Mouse (Mus musculus): Measurements from ENCODE around the gene E2f1.

The E2f1 gene

DNA sequence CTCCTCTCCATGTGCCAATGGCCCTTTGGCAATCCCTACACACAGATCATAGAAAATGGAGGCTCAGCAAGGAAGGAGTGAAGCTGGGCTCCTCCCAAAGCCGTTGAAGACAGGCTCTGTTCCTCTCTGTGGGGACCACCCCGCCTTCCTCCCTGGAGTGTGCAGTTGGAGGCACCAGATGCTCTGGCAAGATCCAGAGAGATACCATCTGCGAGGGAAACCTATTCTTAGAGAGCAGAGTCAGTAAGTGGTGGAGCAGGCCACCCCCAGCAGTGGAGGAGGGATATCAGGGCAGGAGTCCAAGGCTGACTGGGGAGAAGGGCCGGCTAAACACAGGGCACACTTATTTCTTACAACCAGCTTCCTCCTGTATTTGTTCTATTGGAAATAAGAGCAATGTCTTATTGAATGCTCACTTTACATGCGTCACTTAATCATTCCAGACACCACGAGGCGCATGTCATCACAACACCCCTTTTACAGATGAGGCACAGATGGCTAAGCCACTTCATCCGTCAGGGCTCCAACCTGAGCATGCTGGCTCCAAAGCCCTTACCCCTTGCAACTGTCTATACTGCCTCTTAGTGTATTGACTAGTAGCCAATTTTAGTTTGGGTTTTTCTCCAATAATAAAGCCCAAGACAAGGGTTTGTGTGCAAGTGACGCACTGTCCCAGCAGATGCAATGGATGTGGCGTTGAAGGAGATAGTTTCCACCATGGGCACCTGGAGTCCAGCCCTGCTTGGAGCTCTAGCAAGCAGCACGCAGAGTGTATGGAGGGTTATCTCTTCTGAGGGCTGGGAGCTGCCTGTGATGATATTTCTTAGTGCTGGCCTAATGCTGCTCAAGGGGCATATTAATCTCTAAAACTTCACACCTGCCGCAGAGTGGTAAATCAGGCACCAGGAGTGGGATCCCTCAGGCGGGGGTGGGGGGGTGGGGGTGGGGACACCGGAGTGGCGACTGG is 14.5 kb upstream of the E2f1 start:
- in situ Hi-C loops (cut with MboI, MseI): no loop called here

DNA sequence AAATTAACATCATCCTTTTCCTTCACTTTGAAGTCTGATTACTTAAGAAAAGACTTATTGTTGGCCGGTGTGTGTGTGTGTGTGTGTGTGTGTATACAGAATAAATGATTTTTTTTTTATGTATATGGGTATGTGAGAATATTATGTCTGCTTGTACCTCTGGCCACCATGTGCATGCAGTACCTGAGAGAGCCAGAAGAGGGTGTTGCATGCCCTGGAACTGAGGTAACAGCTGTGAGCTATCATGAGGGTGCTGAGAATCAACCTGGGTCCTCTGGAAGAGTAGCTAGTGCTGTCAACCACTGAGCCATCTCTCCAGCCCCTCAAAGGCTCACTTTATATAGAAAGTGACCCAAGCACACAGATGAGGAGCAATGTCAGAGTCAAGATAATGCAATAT is 11.7 kb upstream of the E2f1 start:
- in situ Hi-C loops (cut with MboI, MseI): no loop called here

DNA sequence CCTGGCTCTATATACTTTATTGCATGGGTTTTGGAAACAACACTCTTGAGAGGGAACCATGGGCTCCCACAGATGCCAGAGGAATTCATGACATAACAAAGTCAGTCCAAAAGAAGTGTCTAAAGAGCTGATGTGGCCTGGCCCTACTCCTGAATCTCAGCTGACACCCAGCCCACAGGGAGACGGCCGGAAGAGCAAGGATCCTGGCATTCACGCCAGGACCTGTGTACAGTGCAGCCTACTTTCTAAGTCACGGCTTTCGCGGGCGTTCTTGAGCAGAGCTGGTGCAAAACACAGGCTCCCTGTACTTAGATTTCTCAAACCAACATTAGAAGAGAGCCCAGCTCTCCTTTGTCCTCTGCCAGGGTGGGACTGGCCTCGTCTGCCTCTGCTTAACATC is 10.9 kb upstream of the E2f1 start:
- in situ Hi-C loops (cut with MboI, MseI): no loop called here

DNA sequence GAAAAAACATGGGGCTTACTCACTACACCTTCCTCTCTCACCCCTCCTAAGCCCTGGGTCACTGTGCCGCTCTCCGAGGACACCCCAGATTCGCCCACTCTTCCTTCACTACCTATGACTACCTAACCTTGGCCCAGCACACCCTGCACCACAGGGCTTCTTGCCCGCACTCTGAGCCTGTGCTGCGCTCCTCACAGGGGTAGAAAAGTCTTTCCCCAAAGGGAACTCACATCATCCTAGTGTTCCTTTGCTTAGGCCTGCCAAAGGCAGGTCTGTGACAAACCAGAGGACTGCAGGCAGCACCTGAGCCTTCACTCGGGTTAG is 8.0 kb upstream of the E2f1 start:
- in situ Hi-C loops (cut with MboI, MseI): no loop called here

- in situ Hi-C loops (cut with MboI, MseI): no loop called here
Measured at GRCm38 (mm10) chr2:154576876-154577743, 7.4 kb upstream of the E2f1 start.

- in situ Hi-C loops (cut with MboI, MseI): no loop called here
Measured at GRCm38 (mm10) chr2:154574271-154574670, 4.6 kb upstream of the E2f1 start.

DNA sequence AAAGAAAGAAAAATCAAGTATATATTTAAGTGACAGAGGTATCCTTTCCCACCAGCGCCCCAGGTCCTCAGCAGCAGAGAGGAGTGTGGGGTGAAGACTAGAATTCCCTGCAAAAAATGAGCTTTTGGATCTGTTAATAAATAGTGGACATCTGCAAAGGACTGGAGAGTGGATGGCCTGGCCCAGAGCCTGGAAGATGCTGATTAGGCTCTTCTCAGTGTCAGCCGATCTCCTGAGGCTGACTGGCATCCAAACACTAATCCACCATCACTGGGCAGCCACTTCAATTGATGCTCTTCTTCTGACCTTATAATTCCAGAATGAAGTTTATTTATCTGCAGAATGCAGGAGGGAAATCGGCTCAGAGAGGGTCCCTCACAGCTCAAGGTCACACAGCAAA is 3.3 kb upstream of the E2f1 start:
- in situ Hi-C loops (cut with MboI, MseI): no loop called here

GRCm38 (mm10) chr2:154571976-154572375 is 2.3 kb upstream of the E2f1 start:
- in situ Hi-C loops (cut with MboI, MseI): no loop called here

- in situ Hi-C loops (cut with MboI, MseI): no loop called here
Measured at GRCm38 (mm10) chr2:154571266-154571665, 1.6 kb upstream of the E2f1 start.

DNA sequence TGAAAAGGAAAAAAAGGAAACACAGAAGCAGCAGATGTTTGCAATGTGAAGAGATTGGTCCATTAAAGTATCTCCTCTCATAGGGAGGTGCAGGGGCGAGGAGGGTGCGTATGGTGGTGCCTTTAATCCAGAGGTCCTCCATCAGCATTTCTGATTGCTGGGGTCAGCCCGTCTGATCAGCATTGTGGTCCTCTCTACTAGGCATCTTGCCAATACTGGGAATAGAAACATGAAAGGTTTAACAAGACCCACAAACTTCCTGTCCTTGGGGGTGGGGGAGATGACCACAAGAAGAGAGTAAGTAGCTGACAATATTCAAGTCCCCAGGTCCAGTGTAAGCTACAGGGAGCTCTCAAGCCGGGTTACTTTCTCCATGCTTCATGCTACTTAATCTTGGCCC is 974 bp upstream of the E2f1 start:
- in situ Hi-C loops (cut with MboI, MseI): no loop called here

GRCm38 (mm10) chr2:154569071-154569748 is 482 bp downstream of the E2f1 start:
- in situ Hi-C loops (cut with MboI, MseI): no loop called here

- in situ Hi-C loops (cut with MboI, MseI): no loop called here
Measured at GRCm38 (mm10) chr2:154568329-154569070, 1.2 kb downstream of the E2f1 start.

DNA sequence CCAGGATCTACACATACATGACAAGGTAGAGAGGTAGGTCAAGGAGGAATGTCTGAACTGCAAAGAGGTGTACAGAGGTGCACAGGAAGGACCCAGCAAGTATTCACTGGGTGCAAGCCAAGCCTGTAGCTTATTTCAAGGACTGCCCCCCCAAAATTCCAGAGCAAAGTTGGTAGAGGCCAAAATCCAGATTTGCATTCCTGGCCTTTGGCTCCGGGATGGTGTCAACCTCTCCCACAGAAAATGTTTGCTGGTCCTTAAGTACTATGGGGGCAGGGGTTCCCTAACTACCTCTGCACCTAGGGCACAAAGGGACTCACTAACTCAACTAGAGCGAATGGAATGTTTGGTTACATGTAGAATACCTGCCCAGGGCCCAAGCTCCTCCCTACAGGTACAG is 1.9 kb downstream of the E2f1 start:
- in situ Hi-C loops (cut with MboI, MseI): no loop called here

DNA sequence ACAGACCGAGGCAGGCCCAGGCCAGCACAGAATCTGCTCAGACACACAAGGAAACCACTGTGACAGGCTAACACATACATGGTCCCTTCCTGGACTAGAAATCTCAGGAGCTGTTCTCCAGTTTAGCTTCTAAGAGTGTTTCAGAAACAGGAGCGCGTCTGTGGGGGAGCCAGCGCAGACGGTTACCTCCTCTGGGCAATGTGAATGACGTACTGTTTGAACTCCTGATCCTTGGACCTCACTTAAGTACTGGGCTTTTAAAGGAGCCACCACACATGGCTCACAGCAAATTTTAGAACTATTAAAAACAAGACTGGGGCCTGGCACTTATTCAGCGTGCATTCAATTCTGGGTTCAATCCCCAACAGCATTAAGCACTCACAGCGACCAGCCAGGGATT is 3.1 kb downstream of the E2f1 start:
- in situ Hi-C loops (cut with MboI, MseI): no loop called here

DNA sequence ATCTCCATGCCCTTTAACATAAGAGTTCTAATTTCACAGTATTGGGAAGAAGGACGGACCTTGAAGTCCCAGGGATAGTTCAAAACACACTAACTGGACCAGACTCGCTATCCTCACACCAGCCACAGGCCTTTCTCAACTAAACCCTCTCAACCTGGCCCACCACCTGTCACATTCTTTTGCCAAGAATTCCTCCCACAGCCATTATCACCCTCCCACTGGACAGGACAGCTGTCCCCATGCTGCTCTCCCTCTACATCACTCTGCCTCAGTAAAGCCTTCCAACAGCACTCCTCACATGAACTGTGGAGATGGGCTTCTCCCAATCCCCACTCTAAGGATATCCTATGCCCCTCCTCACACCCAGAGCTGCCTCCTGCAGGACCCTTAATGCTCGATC is 4.1 kb downstream of the E2f1 start:
- in situ Hi-C loops (cut with MboI, MseI): no loop called here

DNA sequence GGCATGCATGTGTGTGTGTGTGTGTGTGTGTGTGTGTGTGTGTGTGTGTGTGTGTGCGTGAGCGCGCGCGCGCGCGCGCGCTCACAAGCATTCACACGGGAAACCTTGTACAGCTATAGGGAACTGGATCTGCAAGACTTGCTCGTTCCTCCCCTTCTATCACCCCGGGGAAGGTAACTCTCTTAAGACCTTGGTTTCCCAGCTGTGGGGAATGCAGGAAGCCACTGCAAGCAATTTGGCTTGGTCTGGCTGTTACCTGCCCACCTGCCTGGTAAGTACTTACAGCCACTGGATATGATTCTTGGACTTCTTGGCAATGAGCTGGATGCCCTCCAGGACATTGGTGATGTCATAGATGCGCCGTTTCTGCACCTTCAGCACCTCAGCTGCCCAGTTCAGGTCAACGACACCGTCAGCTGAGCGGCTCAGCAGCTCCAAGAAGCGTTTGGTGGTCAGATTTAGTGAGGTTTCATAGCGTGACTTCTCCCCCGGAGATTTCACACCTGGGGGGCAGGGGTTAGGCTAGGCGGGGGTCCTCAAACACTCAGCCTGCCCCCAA is 6.0 kb downstream of the E2f1 start:
- in situ Hi-C loops (cut with MboI, MseI): no loop called here

- in situ Hi-C loops (cut with MboI, MseI): no loop called here
Measured at GRCm38 (mm10) chr2:154558264-154559039, 11.2 kb downstream of the E2f1 start, which contains the start of gene Necab3. Necab3 (minus strand) TSS chr2:154558890.

DNA sequence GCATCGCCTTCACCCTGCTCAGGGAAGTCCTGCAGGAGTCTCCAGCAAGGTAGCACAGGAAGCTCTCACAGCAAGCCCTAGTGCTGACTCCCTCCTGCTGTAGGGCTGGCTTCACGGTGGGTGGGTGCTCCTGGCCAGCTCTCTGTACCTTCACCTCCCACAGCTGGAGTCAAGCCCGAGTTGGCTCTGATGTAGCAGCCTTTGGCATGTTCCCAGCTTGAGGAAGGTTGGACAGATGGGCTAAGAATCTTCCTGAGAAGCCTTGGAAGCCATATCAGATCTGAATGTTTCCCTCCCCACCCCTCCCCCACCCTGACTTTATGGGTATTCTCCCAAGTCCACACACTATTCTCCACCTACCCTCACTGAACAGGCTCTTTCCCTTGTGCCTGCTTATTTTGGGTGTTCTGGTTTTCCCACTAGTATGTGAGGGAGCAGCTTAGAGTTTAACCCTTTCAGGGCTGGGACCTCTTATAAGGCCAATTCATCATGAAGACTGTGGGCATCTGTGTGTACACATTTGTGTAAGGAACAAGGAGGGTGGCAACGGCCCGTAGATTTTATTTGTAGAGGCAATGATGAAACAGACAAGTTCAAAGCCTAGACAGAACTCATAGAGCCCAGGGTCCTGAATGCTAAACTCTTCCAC is 12.4 kb downstream of the E2f1 start:
- in situ Hi-C loops (cut with MboI, MseI): no loop called here

DNA sequence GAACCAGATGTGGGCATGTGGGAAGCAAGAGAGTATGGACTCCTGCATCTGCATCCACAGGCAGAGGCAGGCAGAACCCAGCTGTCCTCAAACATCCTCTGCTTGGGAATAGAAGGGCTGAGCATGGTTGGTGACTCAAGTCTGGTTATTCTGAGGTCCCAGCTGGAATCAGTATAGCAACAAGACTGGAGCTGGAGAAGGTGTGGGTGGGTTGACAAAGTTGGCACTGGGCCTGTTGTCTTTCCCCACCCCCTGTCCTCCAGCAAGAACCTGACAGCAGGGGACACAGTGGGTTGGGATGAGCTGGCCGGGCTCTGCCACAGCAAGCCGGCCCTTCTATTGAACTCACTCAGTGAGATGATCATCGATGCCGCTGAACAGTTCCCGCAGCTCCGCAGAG is 14.5 kb downstream of the E2f1 start:
- in situ Hi-C loops (cut with MboI, MseI): no loop called here

DNA sequence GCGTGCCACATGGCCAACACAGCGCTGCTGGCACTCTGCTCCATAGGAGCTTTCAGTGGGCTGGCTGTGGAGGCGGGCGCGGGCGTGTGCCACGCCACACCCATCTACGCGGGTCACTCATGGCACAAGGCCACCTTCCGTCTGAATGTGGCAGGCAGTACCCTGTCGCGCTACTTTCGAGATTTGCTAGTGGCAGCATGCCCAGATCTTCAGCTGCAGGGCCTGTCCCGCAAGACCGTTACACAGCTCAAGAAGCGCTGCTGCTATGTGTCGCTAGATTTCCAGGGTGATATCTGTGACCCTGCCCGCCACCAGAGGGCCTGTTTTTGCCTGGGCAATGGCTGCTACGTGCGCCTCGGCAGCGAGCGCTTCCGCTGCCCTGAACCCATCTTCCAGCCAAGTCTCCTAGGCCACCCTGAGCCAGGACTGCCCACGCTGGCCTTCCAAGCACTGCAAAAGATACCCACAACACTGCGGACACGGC is 17.2 kb downstream of the E2f1 start:
- in situ Hi-C loops (cut with MboI, MseI): no loop called here
